Mouse (Mus musculus): ENCODE measurements around the gene Zfp626. TPM values are rescaled to one million over a fixed set of nuclear protein-coding genes. Genes with fewer than 3 reads are reported as not detected.
"Not testable (repeated sequence)": the region's sequence is repeated elsewhere in the genome, so short reads cannot be mapped to it uniquely, and the experiment has no call there.

The Zfp626 gene
- 9.8 and 11.4 TPM in 2 replicates for total RNA-seq (2014; fragmentation: Nextera tagmentation)
- 8.8 and 10.5 TPM in 2 replicates for total RNA-seq (2017)

DNA sequence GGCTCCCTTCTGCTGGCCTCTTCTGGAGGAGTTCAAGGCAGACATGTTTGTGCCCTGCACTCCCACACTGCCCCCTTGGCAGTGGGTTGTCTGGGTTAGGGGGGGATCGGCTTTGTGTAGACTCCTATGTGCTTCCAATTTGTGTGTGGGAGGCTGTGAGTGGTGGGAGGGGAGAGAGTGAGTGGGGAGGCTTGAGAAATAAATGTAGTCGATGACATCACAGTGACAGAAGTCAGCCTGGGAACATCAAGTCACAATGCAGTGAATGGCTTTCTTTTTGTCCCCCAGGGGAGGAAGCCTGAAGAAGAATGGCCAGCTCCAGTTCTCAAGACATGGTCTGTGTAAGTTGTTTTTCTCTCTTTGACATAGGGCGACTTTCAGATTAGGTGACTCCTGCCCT lies at the start of gene Zfp626:
TSS of gene Zfp626 (plus strand) at position 301 of the 400 bp plus-strand sequence.
- not testable (repeated sequence) for ATAC-seq (replicated peaks; ENCODE audit: low FRiP score, low TSS enrichment, poor library complexity, severe bottlenecking)

DNA sequence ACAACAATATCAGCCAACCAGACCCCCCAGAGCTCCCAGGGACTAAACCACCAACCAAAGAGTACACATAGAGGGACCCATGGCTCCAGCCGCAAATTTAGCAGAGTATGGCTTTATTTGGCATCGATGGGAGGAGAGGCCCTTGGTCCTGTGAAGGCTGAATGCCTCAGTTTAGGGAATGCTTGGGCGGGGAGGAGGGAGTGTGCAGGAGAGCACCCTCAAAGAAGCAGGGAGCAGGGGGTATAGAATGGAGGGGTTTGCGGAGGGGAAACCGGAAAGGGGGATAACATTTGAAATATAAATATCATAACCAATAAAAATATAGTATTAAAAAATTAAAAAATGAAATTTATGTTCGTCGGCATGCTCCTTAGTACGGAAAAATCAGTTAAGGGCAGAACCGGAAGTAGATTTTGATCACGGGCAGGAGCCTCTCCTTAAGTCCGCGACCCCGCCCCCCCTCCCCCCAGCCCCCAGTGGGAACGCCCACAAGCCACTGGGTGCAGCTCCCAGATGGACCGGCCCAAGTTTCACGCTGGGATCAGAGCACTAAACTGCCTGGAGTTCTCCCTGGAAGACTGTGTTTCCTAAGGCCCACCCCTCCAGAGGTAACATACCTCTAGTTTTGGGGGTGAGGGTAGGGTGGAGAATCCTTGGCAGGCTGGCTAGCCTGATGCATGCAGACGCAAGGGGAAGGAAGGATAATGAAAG lies 41.7 kb upstream of the Zfp626 start:
- no peak for ATAC-seq (replicated peaks; ENCODE audit: low FRiP score, low TSS enrichment, poor library complexity, severe bottlenecking)

DNA sequence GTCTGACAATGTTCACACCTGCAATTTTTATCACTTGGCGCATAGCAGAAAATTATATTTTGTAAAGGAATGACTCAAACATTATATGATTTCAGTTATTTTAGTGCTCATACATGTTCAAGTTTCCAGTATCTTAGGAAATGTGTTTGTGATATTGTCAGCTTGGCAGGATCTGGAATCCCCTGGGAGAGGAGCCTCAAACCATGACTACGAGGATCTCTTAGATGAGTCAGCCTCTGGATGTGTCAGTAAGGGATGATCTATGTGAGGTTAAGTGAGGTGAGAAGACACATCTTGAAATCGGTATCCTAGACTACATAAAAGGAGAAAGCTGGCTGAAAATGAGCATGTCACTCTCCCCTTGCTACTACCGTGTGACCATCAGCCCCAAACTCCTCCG lies 17.7 kb upstream of the Zfp626 start:
- no peak for ATAC-seq (replicated peaks; ENCODE audit: low FRiP score, low TSS enrichment, poor library complexity, severe bottlenecking)

DNA sequence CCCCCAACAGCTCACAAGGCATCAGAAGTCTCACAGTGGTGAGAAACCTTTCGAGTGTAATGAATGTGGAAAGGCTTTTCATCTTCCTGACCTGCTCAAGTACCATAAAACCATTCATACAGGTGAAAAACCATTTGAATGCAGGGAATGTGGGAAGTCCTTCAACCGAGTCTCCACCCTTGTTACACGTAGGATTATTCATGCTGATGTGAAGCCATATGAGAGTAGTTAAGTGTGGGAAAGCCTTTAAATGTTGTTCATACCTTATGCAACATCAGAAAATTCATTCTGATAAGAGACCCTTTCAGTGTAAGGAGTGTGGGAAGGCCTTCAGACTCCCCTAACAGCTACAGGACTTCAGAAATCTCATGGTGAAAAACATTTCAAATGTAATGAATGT lies 13.1 kb upstream of the Zfp626 start:
- ATAC-seq (replicated peaks; ENCODE audit: low FRiP score, low TSS enrichment, poor library complexity, severe bottlenecking) = not testable (repeated sequence)

DNA sequence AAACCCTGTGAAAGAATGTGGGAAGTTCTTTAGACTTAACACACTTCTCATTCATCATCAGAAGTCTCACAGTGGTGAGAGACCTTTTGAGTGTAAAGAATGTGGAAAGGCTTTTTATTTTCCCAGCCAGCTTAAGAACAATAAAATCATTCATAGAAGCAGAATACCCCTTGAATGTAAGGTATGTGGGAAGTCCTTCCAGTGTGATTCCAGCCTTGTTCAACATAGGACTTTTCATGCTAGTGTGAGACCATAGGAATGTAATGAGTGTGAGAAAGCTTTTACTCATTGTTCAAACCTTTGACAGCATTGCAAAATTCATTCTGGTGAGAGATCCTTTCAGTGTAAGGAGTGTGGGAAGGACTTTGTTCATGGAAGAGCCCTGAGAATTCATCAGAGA lies 12.4 kb upstream of the Zfp626 start:
- ATAC-seq (replicated peaks; ENCODE audit: low FRiP score, low TSS enrichment, poor library complexity, severe bottlenecking) = no peak

DNA sequence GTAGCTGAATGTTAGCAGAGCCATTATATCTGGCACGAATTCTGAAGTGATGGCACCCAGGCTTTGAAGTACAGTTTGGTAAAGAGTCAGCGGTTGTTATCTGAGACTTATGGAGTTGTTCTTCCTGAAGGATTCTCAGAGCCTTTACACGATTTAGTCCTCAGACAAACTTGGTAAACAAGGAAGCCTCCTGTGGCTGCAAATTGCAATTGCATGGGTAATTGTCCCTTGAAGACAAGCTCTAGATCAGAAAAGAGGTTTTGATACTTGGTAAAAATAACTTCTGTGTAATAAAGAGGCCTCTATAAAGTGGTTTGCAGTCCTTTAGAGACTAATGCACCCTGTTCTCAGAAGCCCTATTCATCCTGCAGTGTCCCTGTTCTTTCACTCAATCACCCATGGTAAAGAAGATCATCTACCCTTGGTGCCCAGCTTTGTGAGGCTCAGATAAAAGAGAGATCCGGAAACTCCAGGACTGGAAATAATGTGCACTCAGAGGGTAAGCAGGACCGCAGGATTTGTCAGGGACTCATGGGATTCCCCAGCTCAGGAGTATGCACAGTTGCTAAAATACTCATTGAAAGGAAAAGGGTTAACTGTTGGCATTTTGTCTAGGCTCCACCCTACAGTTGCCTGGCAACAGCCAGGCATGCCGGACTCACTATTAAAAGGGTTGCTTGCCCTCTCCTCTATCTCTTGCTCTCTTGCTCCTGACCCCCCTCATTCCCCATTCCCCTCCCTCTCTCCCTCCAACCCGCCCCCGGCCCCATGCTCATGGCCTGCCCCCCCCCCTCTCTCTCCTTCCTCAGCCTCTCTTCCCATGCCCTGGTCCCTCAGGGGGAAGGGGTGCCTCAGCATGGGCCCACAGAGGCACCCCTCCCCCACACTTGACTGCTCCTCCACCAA lies 8.8 kb upstream of the Zfp626 start:
- ATAC-seq (replicated peaks; ENCODE audit: low FRiP score, low TSS enrichment, poor library complexity, severe bottlenecking) = no peak

DNA sequence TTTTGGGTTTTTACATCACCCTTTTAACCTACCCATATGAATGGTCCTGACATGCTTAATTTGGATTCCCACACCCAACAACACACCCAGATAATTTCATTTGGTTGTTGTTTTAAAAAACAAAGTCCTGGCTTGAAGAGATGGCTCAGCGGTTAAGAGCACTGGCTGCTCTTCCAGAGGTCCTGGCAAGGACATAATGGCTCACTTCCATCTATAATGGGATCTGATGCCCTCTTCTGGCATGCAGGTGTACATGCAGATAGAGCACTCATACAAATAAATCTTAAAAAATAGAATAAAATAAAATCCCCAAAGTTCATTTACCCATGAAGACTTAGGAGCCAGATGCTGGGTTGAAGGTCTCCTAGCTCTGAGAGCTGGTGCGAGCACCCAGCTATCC lies 5.9 kb upstream of the Zfp626 start:
- ATAC-seq (replicated peaks; ENCODE audit: low FRiP score, low TSS enrichment, poor library complexity, severe bottlenecking) = no peak

DNA sequence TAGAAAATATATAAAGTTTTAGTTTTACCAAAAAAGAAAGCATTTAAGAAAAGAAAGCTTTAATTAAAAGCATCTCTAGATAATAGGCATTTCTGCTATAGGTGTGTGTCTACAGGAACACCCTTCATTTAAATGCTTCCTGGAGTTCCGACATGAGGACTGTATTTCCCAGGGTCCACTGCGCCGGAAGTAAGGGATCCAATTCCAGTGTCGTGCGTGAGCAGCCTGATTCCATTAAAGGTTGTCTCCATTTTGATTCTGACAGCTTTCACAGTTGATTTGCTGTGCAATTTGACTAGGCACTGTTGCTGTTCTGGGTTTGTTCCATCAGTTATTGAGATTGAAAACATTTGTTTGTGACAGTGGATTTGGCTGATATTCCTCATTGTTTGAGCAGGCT lies 4.0 kb upstream of the Zfp626 start:
- no peak for ATAC-seq (replicated peaks; ENCODE audit: low FRiP score, low TSS enrichment, poor library complexity, severe bottlenecking)

DNA sequence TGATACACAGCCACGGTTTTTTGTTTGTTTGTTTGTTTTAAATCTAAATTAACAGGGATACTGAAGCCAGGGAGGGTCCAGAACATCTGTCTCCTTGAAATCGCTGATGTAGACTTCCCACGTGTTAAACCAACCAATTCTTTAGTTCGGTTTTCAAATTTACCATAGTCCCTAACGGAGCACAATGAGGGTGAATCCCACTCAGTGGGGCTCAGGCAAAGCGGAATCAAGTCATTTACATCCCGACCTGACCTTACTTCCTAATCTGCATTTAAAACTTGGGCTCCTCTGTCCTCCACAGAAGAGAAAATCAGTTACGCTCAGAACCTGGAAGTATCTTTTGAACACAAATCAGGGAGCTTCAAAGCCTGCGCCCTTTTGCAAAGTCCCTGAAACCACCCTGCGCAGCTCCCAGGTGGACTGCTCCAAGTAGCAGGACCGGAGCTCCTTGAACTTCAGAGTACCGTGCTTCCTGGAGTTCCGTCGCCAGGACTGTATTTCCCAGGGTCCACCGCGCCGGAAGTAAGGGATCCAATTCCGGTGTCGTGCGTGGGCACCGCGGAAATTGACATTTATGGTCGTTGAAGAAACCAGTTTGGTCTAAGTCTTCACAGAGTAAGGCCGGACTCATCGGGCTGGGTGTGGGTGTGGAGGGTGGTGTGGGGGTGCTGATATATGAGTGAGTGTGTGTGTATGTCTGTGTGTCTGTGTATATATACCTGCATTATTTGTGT lies 2.5 kb upstream of the Zfp626 start:
- peak; percentile 91 for ATAC-seq (replicated peaks; ENCODE audit: low FRiP score, low TSS enrichment, poor library complexity, severe bottlenecking)

DNA sequence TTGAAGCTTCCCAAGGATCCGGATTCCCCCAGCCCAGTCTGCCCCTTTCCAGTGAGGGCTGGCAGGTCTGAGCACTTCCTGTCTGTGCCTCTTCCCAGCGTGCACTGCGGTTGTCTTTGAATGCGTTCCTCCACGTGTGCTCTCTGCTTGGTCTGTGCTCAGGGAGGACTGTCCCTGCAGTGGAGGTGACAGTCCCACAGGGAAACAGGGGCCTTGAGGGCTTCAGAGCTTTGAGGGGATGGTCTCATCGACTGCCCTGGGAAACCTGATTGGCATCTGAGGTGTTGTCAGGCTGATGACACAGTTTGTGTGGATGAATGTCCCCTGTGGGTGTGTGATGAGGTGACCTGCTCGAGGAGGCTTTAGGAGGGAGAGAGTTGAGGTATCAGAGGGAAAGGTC lies 309 bp downstream of the Zfp626 start:
- ATAC-seq (replicated peaks; ENCODE audit: low FRiP score, low TSS enrichment, poor library complexity, severe bottlenecking) = not testable (repeated sequence)

DNA sequence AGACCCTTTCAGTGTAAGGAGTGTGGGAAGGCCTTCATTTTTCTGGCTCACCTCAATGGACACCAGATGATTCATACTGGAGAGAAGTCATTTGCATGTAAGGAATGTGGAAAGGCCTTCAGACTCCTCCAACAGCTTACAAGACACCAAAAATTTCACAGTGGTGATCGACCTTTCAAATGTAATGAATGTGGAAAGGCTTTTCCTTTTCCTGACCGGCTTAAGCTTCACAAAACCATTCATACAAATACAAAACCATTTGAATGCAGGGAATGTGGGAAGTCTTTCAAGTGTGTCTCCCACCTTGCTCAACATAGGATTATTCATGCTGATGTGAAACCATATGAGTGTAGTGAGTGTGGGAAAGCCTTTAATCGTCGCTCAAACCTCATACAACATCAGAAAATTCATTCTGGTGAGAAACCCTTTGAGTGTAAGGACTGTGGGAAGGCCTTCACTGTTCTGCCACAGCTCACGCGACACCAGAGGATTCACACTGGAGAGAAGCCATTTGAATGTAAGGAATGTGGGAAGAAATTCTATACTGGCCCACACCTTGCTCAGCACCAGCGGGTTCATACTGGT lies 11.6 kb downstream of the Zfp626 start:
- no peak for ATAC-seq (replicated peaks; ENCODE audit: low FRiP score, low TSS enrichment, poor library complexity, severe bottlenecking)

DNA sequence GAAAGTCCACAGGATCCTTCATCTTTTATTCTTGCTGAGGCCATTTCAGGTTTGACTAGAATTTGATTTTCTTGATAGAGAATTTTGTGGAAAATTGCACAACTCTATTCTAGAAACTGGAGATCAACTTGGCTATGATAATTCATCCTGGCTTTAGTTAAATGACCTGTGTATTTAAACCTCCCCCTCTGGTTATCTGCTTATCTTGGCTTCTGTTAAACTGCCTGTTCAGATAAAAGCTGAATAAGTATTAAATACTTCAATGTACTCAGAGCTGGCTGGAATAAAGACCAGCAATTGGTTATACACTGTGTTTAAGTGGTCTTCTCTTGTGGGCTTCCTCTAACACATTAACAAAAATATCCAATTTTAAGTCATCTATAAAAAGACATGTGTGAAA lies 15.6 kb downstream of the Zfp626 start:
- ATAC-seq (replicated peaks; ENCODE audit: low FRiP score, low TSS enrichment, poor library complexity, severe bottlenecking) = no peak

DNA sequence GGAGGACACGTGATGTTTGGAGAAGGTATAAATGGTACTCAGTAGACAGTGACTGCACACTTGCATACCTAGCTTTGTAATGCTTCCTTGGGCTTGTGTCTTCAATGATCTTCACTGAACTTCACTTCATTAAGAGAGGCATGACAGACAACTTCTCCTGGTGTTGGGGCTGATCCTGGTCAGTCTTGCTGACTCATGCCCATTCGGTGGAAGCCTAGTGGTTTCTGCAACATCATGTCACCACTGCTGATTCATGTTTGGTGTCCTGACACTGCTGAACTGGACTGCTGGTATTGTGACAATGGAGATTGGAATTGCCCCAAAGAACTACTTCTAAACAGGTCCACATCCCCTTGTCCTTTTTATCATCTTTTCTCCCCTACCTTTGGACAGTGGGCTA lies 27.1 kb downstream of the Zfp626 start:
- ATAC-seq (replicated peaks; ENCODE audit: low FRiP score, low TSS enrichment, poor library complexity, severe bottlenecking) = no peak

DNA sequence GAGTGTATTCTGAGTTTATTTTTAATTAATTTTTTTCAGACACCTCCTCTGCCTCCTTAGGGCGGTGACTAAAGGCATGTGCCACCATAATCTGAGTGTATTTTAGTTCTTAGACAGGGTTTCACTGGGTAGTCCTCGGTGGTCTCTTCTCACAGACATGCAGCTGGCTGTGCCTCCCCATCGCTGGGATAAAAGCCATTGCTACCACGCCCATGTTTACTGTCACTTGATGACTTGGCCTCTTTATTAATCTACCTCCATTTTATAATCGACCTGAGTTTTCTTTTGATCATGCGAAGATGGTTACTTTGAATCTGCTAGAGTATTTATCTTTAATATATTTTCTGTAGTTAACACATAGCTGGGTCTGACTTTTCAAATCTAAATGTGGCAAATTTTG lies 30.9 kb downstream of the Zfp626 start:
- ATAC-seq (replicated peaks; ENCODE audit: low FRiP score, low TSS enrichment, poor library complexity, severe bottlenecking) = 0 out of 2 replicates have a peak, but pooled peaks have one; percentile 35

DNA sequence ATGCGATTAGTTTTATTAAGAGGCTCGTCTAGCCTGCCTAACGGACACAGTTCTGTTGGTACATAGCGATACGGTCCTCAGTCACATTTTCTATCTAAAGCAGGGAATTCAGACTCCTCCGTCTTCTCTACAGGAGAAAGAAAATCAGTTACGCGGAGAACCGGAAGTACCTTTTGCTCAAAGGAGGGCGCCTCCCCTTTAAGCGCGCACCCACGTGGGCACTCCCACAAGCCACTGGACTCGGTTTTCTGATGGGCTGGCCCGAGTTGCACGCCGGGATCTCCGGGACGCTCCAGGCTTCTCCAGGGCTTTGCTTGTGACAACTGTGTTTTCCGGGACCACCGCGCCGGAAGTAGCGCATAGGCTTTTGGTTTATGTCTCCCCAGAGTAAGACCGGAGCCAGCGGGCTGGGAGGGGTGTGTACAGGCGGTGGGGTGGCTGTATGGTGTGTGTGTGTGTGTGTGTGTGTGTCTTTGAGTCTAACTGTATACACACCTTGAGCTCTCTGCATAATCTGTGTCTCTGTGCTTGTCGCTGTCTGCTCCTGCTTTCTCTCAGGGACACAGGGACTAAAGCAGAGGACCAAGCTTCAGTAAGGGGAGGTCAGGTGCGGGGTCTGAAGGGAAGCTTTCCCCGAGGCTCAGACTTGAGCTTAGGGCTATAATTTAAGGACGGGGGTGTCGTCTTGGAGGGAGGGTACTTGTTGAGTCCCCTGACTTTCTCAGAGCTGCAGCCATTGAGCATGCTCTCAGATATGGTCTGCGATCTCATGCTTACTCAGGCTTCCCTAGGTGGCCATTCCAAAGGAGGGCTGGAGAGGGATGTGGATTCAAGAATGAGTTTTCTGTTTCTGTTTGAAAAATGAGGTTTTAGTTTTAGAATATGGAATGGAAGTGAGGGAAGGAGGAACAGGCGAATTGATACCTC lies 31.6 kb downstream of the Zfp626 start, which contains the start of gene Zfp59:
TSS of gene Zfp59 (plus strand) at position 285 of the 927 bp plus-strand sequence.
- ATAC-seq (replicated peaks; ENCODE audit: low FRiP score, low TSS enrichment, poor library complexity, severe bottlenecking) = peak; percentile 97

DNA sequence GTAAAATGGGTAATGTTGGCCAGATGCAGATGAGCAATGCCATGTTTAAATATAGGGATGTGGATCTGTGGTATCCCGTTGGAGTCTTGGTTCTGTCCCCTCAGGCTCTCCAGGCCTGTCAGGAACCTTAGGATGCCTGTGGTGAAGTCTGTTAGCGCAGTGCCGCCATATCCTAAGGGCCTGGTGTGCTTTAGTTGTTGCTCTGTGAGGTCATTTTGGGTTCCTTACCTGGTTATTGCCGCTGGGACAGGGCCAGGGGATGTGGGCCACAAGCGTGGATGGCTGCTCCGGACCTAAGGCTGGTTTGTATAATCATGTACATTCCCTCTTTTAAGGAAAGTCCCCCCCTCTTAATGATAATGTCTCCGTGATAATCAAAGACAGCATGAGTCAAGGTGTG lies 32.6 kb downstream of the Zfp626 start:
- no peak for ATAC-seq (replicated peaks; ENCODE audit: low FRiP score, low TSS enrichment, poor library complexity, severe bottlenecking)

DNA sequence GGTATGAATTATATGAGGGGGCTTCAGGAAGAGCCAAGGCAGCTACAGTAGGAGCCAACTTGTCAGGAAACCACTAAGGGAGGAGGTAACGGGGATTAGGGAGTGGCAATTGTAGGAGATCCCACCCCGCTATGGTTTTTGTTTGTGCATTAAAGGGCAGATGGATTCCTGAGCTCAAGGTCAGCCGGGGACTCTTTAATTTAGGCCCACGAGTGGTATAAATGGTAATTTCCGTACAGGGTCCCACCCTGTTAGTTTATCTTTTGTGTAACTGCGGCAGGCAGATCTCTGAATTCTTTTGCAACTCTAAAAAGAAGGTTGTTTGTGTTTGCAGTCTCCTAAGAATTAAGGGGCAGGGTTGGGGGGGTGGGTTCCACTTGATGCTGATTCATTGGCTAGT lies 33.1 kb downstream of the Zfp626 start:
- ATAC-seq (replicated peaks; ENCODE audit: low FRiP score, low TSS enrichment, poor library complexity, severe bottlenecking) = no peak

DNA sequence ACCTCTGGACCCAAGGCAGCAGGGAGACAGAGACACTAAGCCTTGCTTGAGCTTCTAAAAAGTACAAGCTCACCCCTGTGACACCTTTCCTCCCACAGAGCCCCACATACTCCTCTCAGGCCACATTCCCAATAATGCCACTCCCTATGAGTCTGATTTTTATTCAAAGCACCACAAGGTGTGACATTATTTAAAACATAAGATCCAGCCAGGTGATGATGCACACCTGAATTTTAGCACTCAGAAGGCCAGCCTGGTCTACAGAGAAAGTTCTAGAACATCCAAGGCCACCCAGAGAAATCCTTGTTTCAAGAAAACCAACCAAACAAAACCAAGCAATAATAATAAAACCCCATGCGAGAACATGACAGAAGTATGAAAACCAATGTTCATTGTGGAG lies 50.2 kb downstream of the Zfp626 start, which contains the start of gene Zfp607a:
TSS of gene Zfp607a (plus strand) at position 301 of the 400 bp plus-strand sequence.
- ATAC-seq (replicated peaks; ENCODE audit: low FRiP score, low TSS enrichment, poor library complexity, severe bottlenecking) = no peak

Measured in megakaryocyte-erythroid progenitor cell, adult 5-6 weeks (primary cell).